Mouse (Mus musculus): ENCODE results near the gene Cadm2. TPM values are rescaled to one million over a fixed set of nuclear protein-coding genes. Genes with fewer than 3 reads are reported as not detected.

Cadm2 gene
- 20.5 and 29.2 TPM in 2 replicates for polyA plus RNA-seq (2012; rRNA removed)

- DNase-seq (ENCODE audit: low read depth): peak; percentile 99
- TF ChIP-seq POLR2A (IDR thresholded peaks at IDR 0.05; ENCODE audit: borderline replicate concordance, extremely low read depth, insufficient read depth, insufficient read length, poor library complexity, severe bottlenecking): no peak
Measured at GRCm38 (mm10) chr16:67620826-67621505, at the start of gene Cadm2. Gene Cadm2 (minus strand): TSS chr16:67620908.

GRCm38 (mm10) chr16:67646930-67647329 is 26.2 kb upstream of the Cadm2 start:
- no peak for TF ChIP-seq CTCF (IDR thresholded peaks at IDR 0.05; ENCODE audit: borderline replicate concordance, extremely low read depth, insufficient read depth, insufficient read length)
- TF ChIP-seq POLR2A (IDR thresholded peaks at IDR 0.05; ENCODE audit: borderline replicate concordance, extremely low read depth, insufficient read depth, insufficient read length, poor library complexity, severe bottlenecking): no peak
- DNase-seq (ENCODE audit: low read depth): no peak

GRCm38 (mm10) chr16:67643651-67644050 is 22.9 kb upstream of the Cadm2 start:
- TF ChIP-seq POLR2A (IDR thresholded peaks at IDR 0.05; ENCODE audit: borderline replicate concordance, extremely low read depth, insufficient read depth, insufficient read length, poor library complexity, severe bottlenecking): no peak
- TF ChIP-seq CTCF (IDR thresholded peaks at IDR 0.05; ENCODE audit: borderline replicate concordance, extremely low read depth, insufficient read depth, insufficient read length): no peak
- DNase-seq (ENCODE audit: low read depth): peak; percentile 5

GRCm38 (mm10) chr16:67619906-67620781 is 564 bp downstream of the Cadm2 start:
- DNase-seq (ENCODE audit: low read depth): peak; percentile 93
- no peak for TF ChIP-seq POLR2A (IDR thresholded peaks at IDR 0.05; ENCODE audit: borderline replicate concordance, extremely low read depth, insufficient read depth, insufficient read length, poor library complexity, severe bottlenecking)
- TF ChIP-seq CTCF (IDR thresholded peaks at IDR 0.05; ENCODE audit: borderline replicate concordance, extremely low read depth, insufficient read depth, insufficient read length): no peak

GRCm38 (mm10) chr16:67619416-67619815 is 1.3 kb downstream of the Cadm2 start:
- TF ChIP-seq CTCF (IDR thresholded peaks at IDR 0.05; ENCODE audit: borderline replicate concordance, extremely low read depth, insufficient read depth, insufficient read length): no peak
- no peak for TF ChIP-seq POLR2A (IDR thresholded peaks at IDR 0.05; ENCODE audit: borderline replicate concordance, extremely low read depth, insufficient read depth, insufficient read length, poor library complexity, severe bottlenecking)
- no peak for DNase-seq (ENCODE audit: low read depth)

- TF ChIP-seq CTCF (IDR thresholded peaks at IDR 0.05; ENCODE audit: borderline replicate concordance, extremely low read depth, insufficient read depth, insufficient read length): no peak
- no peak for TF ChIP-seq POLR2A (IDR thresholded peaks at IDR 0.05; ENCODE audit: borderline replicate concordance, extremely low read depth, insufficient read depth, insufficient read length, poor library complexity, severe bottlenecking)
- peak; percentile 60 for DNase-seq (ENCODE audit: low read depth)
Measured at GRCm38 (mm10) chr16:67618817-67619216, 1.9 kb downstream of the Cadm2 start.

- TF ChIP-seq POLR2A (IDR thresholded peaks at IDR 0.05; ENCODE audit: borderline replicate concordance, extremely low read depth, insufficient read depth, insufficient read length, poor library complexity, severe bottlenecking): no peak
- no peak for TF ChIP-seq CTCF (IDR thresholded peaks at IDR 0.05; ENCODE audit: borderline replicate concordance, extremely low read depth, insufficient read depth, insufficient read length)
- peak; percentile 90 for DNase-seq (ENCODE audit: low read depth)
Measured at GRCm38 (mm10) chr16:67617811-67618210, 2.9 kb downstream of the Cadm2 start.

GRCm38 (mm10) chr16:67617256-67617655 is 3.5 kb downstream of the Cadm2 start:
- TF ChIP-seq CTCF (IDR thresholded peaks at IDR 0.05; ENCODE audit: borderline replicate concordance, extremely low read depth, insufficient read depth, insufficient read length) (no peak), POLR2A (IDR thresholded peaks at IDR 0.05; ENCODE audit: borderline replicate concordance, extremely low read depth, insufficient read depth, insufficient read length, poor library complexity, severe bottlenecking) (no peak)
- DNase-seq (ENCODE audit: low read depth): peak; percentile 50

- TF ChIP-seq CTCF (IDR thresholded peaks at IDR 0.05; ENCODE audit: borderline replicate concordance, extremely low read depth, insufficient read depth, insufficient read length) (peak; percentile 45; the same call in 1 of the 2 replicates), POLR2A (IDR thresholded peaks at IDR 0.05; ENCODE audit: borderline replicate concordance, extremely low read depth, insufficient read depth, insufficient read length, poor library complexity, severe bottlenecking) (no peak)
- DNase-seq (ENCODE audit: low read depth): peak; percentile 90
Measured at GRCm38 (mm10) chr16:67613876-67614275, 6.8 kb downstream of the Cadm2 start.

GRCm38 (mm10) chr16:67610904-67611681 is 9.6 kb downstream of the Cadm2 start:
- DNase-seq (ENCODE audit: low read depth): peak; percentile 93
- TF ChIP-seq POLR2A (IDR thresholded peaks at IDR 0.05; ENCODE audit: borderline replicate concordance, extremely low read depth, insufficient read depth, insufficient read length, poor library complexity, severe bottlenecking) (no peak), CTCF (IDR thresholded peaks at IDR 0.05; ENCODE audit: borderline replicate concordance, extremely low read depth, insufficient read depth, insufficient read length) (no peak)

- TF ChIP-seq CTCF (IDR thresholded peaks at IDR 0.05; ENCODE audit: borderline replicate concordance, extremely low read depth, insufficient read depth, insufficient read length) (no peak), POLR2A (IDR thresholded peaks at IDR 0.05; ENCODE audit: borderline replicate concordance, extremely low read depth, insufficient read depth, insufficient read length, poor library complexity, severe bottlenecking) (no peak)
- no peak for DNase-seq (ENCODE audit: low read depth)
Measured at GRCm38 (mm10) chr16:67609116-67609515, 11.6 kb downstream of the Cadm2 start.

All from brain, embryonic 14.5 days (tissue).